Mouse (Mus musculus): ENCODE results near the gene Ppp1r12c.
A peak's percentile ranks its signal among the peaks of the same experiment; 100 is the strongest.

Gene Ppp1r12c

GRCm38 (mm10) chr7:4491308-4491707 is 10.2 kb downstream of the Ppp1r12c start:
- DNase-seq: peak; percentile 99

- peak; percentile 96 for DNase-seq
Observed at GRCm38 (mm10) chr7:4482281-4482680, 19.2 kb downstream of the Ppp1r12c start.

GRCm38 (mm10) chr7:4479674-4480073 is 21.8 kb downstream of the Ppp1r12c start:
- peak; percentile 84 for DNase-seq

- DNase-seq: peak; percentile 88
Observed at GRCm38 (mm10) chr7:4478796-4479291, 22.6 kb downstream of the Ppp1r12c start.

GRCm38 (mm10) chr7:4478021-4478795 is 23.3 kb downstream of the Ppp1r12c start:
- peak; percentile 99 for DNase-seq

GRCm38 (mm10) chr7:4473940-4474339 is 27.5 kb downstream of the Ppp1r12c start:
- DNase-seq: peak; percentile 88

GRCm38 (mm10) chr7:4471179-4471555 is 30.3 kb downstream of the Ppp1r12c start:
- peak; percentile 98 for DNase-seq

- DNase-seq: peak; percentile 97
Observed at GRCm38 (mm10) chr7:4470275-4471178, 31.0 kb downstream of the Ppp1r12c start.

GRCm38 (mm10) chr7:4467801-4468200 is 33.7 kb downstream of the Ppp1r12c start:
- no peak for DNase-seq

GRCm38 (mm10) chr7:4464194-4464824 is 37.2 kb downstream of the Ppp1r12c start:
- DNase-seq: no peak

- DNase-seq: no peak
Observed at GRCm38 (mm10) chr7:4460576-4461434, 40.7 kb downstream of the Ppp1r12c start, which contains the start of gene Eps8l1. Gene Eps8l1, plus strand, starts transcription at chr7:4460674.

- DNase-seq: no peak
Observed at GRCm38 (mm10) chr7:4452644-4453043, 48.8 kb downstream of the Ppp1r12c start.

GRCm38 (mm10) chr7:4449211-4449610 is 52.3 kb downstream of the Ppp1r12c start:
- no peak for DNase-seq

GRCm38 (mm10) chr7:4448439-4448838 is 53.0 kb downstream of the Ppp1r12c start:
- DNase-seq: no peak

GRCm38 (mm10) chr7:4447138-4447537 is 54.3 kb downstream of the Ppp1r12c start:
- DNase-seq: no peak

- DNase-seq: peak; percentile 99
Observed at GRCm38 (mm10) chr7:4445216-4445791, 56.2 kb downstream of the Ppp1r12c start, which contains the start of gene Rdh13. Gene Rdh13, minus strand, starts transcription at chr7:4445649.

GRCm38 (mm10) chr7:4440549-4440948 is 60.9 kb downstream of the Ppp1r12c start:
- DNase-seq: no peak

- DNase-seq: peak; percentile 51
Observed at GRCm38 (mm10) chr7:4437721-4438120, 63.8 kb downstream of the Ppp1r12c start.

- peak; percentile 79 for DNase-seq
Observed at GRCm38 (mm10) chr7:4432026-4432425, 69.5 kb downstream of the Ppp1r12c start.

GRCm38 (mm10) chr7:4431548-4431947 is 69.9 kb downstream of the Ppp1r12c start:
- peak; percentile 91 for DNase-seq

Data from heart, adult 11 months (tissue).